Mouse (Mus musculus) MEL (cell line): ENCODE measurements around the gene Trarg1. TPM values are rescaled to one million over a fixed set of nuclear protein-coding genes. Genes with fewer than 3 reads are reported as not detected.

Experiments
- DNase-seq: peaks from one replicate; pipeline ENCODE4 v3.0.0; 2011; ENCODE audit warnings: low read depth, low spot score
- H3K27ac ChIP-seq: 2 replicates; pipeline ENCODE4 v1.5.1; 2012; ENCODE audit warnings: low read depth, mild to moderate bottlenecking, control low read depth, low read length, moderate library complexity; ENCODE audit not compliant: control insufficient read depth
- H3K27me3 ChIP-seq, 2 experiments: fragments of 150-350 bp in 1 of 2; sonication (generic) in 1 of 2; 2 replicates each; pipeline ENCODE4 v1.6.1; 2012; ENCODE audit warnings: low read length in 2 of 2, mild to moderate bottlenecking in 2 of 2, improper control_type of control experiment in 1 of 2, moderate library complexity in 1 of 2; ENCODE audit not compliant: insufficient read depth in 2 of 2, control insufficient read depth in 1 of 2
- H3K36me3 ChIP-seq, 2 experiments: 2 replicates each; pipeline ENCODE4 v1.6.1; 2012 to 2014; ENCODE audit warnings: low read length in 2 of 2, improper control_type of control experiment in 1 of 2, inconsistent platforms in 1 of 2, mild to moderate bottlenecking in 1 of 2; ENCODE audit not compliant: insufficient read depth in 2 of 2, control insufficient read depth in 1 of 2
- H3K4me1 ChIP-seq, 2 experiments: fragments of 150-350 bp in 1 of 2; sonication (generic) in 1 of 2; 2 replicates each; pipeline ENCODE4 v1.6.1; 2012; ENCODE audit warnings: low read length in 2 of 2, improper control_type of control experiment in 1 of 2, mild to moderate bottlenecking in 1 of 2; ENCODE audit not compliant: insufficient read depth in 2 of 2, control insufficient read depth in 1 of 2
- H3K4me3 ChIP-seq, 2 experiments: fragments of 150-350 bp in 1 of 2; sonication (generic) in 1 of 2; 2 replicates each; pipeline ENCODE4 v1.5.1; 2012; ENCODE audit warnings: low read depth in 2 of 2, low read length in 2 of 2, mild to moderate bottlenecking in 2 of 2, moderate library complexity in 2 of 2, control low read depth in 1 of 2, improper control_type of control experiment in 1 of 2; ENCODE audit not compliant: control insufficient read depth in 1 of 2, insufficient read depth in 1 of 2
- H3K79me2 ChIP-seq: 2 replicates; pipeline ENCODE4 v1.6.1; 2012; ENCODE audit warnings: mild to moderate bottlenecking, low read length, moderate library complexity; ENCODE audit not compliant: control insufficient read depth, poor library complexity, insufficient read depth
- H3K9ac ChIP-seq: 2 replicates; pipeline ENCODE4 v1.6.1; 2012; ENCODE audit warnings: low read depth, mild to moderate bottlenecking, control low read depth, low read length, moderate library complexity; ENCODE audit not compliant: control insufficient read depth, poor library complexity, severe bottlenecking
- H3K9me3 ChIP-seq: fragments of 150-350 bp; sonication (generic); replicated peaks from 2 replicates; pipeline ENCODE4 v1.6.1; 2012; ENCODE audit warnings: mild to moderate bottlenecking, low read length, improper control_type of control experiment, moderate library complexity; ENCODE audit not compliant: insufficient read depth
- BHLHE40 ChIP-seq: IDR thresholded peaks from 2 replicates; pipeline ENCODE4 v1.6.1; 2012; ENCODE audit warnings: low read depth, mild to moderate bottlenecking, inconsistent platforms, low read length, improper control_type of control experiment, borderline replicate concordance
- CHD2 ChIP-seq: IDR thresholded peaks from 2 replicates; pipeline ENCODE4 v1.6.1; 2011; ENCODE audit warnings: low read length, improper control_type of control experiment
- CTCF ChIP-seq, 3 experiments: IDR thresholded peaks in 2 of 3; conservative IDR thresholded peaks in 1 of 3; 2 replicates each; pipeline ENCODE4 v1.5.1; 2011 to 2012; ENCODE audit warnings: low read length in 3 of 3, low read depth in 2 of 3, mild to moderate bottlenecking in 2 of 3, improper control_type of control experiment in 1 of 3, inconsistent platforms in 1 of 3, mixed read lengths in 1 of 3, moderate library complexity in 1 of 3; ENCODE audit not compliant: control insufficient read depth in 1 of 3, insufficient read depth in 1 of 3, poor library complexity in 1 of 3, severe bottlenecking in 1 of 3
- EP300 ChIP-seq, 2 experiments: IDR thresholded peaks; 2 replicates each; pipeline ENCODE4 v1.6.1; 2011; ENCODE audit warnings: improper control_type of control experiment in 2 of 2, low read length in 2 of 2, low read depth in 1 of 2, mild to moderate bottlenecking in 1 of 2
- ETS1 ChIP-seq: IDR thresholded peaks from 2 replicates; pipeline ENCODE4 v1.6.1; 2012; ENCODE audit warnings: low read depth, mild to moderate bottlenecking, inconsistent platforms, low read length, improper control_type of control experiment, moderate library complexity
- GABPA ChIP-seq: IDR thresholded peaks from 2 replicates; pipeline ENCODE4 v1.6.1; 2012; ENCODE audit warnings: low read depth, mild to moderate bottlenecking, inconsistent platforms, low read length, improper control_type of control experiment, moderate library complexity
- GATA1 ChIP-seq: IDR thresholded peaks from 2 replicates; pipeline ENCODE4 v1.6.1; 2011; ENCODE audit warnings: low read depth, low read length, improper control_type of control experiment
- KAT2A ChIP-seq: conservative IDR thresholded peaks from 2 replicates; pipeline ENCODE4 v1.6.1; 2012; ENCODE audit warnings: low read depth, low read length, improper control_type of control experiment, inconsistent platforms
- MAZ ChIP-seq: IDR thresholded peaks from 2 replicates; pipeline ENCODE4 v1.6.1; 2012; ENCODE audit warnings: low read depth, mild to moderate bottlenecking, inconsistent platforms, low read length, improper control_type of control experiment
- MEF2A ChIP-seq: IDR thresholded peaks from 2 replicates; pipeline ENCODE4 v1.6.1; 2014; ENCODE audit warnings: low read depth, mild to moderate bottlenecking, inconsistent platforms, low read length, improper control_type of control experiment; ENCODE audit not compliant: poor library complexity, insufficient replicate concordance, severe bottlenecking; ENCODE audit errors: extremely low read depth
- POLR2A ChIP-seq, 2 experiments: IDR thresholded peaks; 2 replicates each; pipeline ENCODE4 v1.6.1; 2011 to 2012; ENCODE audit warnings: low read length in 2 of 2, mild to moderate bottlenecking in 2 of 2, control low read depth in 1 of 2, improper control_type of control experiment in 1 of 2, low read depth in 1 of 2, moderate library complexity in 1 of 2; ENCODE audit not compliant: control insufficient read depth in 1 of 2, insufficient read depth in 1 of 2, poor library complexity in 1 of 2
- SMC3 ChIP-seq: IDR thresholded peaks from 2 replicates; pipeline ENCODE4 v1.6.1; 2011; ENCODE audit warnings: low read depth, low read length, improper control_type of control experiment
- TAL1 ChIP-seq: IDR thresholded peaks from 2 replicates; pipeline ENCODE4 v1.6.1; 2012; ENCODE audit warnings: mild to moderate bottlenecking, inconsistent platforms, low read length, moderate library complexity, mixed read lengths
- ZC3H11A ChIP-seq: IDR thresholded peaks from 2 replicates; pipeline ENCODE4 v1.6.1; 2012; ENCODE audit warnings: low read depth, mild to moderate bottlenecking, inconsistent platforms, low read length, improper control_type of control experiment
- ZKSCAN1 ChIP-seq: IDR thresholded peaks from 2 replicates; pipeline ENCODE4 v1.6.1; 2012; ENCODE audit warnings: low read depth, mild to moderate bottlenecking, inconsistent platforms, low read length, improper control_type of control experiment, moderate library complexity
- polyA plus RNA-seq, 2 experiments: library from polyadenylated mRNA; stranded (reverse) in 1 of 2; unstranded in 1 of 2; fragments of >175 nt in 1 of 2; fragments of >200 nt in 1 of 2; gene quantifications; 2 replicates each; pipeline versions ENCODE4 v1.2.1 to v1.2.4; 2012; ENCODE audit warnings: low replicate concordance in 2 of 2, low read depth in 1 of 2; ENCODE audit not compliant: insufficient read length in 2 of 2, insufficient read depth in 1 of 2, missing spikeins in 1 of 2
- total RNA-seq: library from RNA; depleted of rRNA; stranded (reverse); fragments of 300-350 nt; gene quantifications from 2 replicates; pipeline ENCODE4 v1.2.3, GENCODE M21; 2012

The Trarg1 gene
- total and polyA plus RNA-seq, 3 experiments, result not detected

- Histone ChIP-seq H3K27me3 (peaks cover 0 to 2% of the 10 kb centered on the region in 2 experiments; a peak in 2 of 4 replicates), H3K9me3 (no peaks in the 10 kb centered on the region), H3K9ac (no peak overlapping the region), H3K4me1 (peaks cover 0 to 11% of the 10 kb centered on the region in 2 experiments; a peak in 2 of 4 replicates), H3K27ac (no peak overlapping the region), H3K36me3 (peaks cover 0 to 11% of the 10 kb centered on the region in 2 experiments; a peak in 2 of 4 replicates), H3K4me3 (no peak overlapping the region), H3K79me2 (no peaks in the 10 kb centered on the region)
- no peak for DNase-seq
- TF ChIP-seq CTCF (IDR thresholded peaks at IDR 0.05 in 2 of 3, conservative IDR thresholded peaks at IDR 0.05 in 1 of 3; ENCODE audit: control insufficient read depth in 1 of 3, insufficient read depth in 1 of 3, low read depth in 2 of 3, low read length in 3 of 3, poor library complexity in 1 of 3, severe bottlenecking in 1 of 3) (no peak), KAT2A (no peak), BHLHE40 (no peak), SMC3 (no peak), ETS1 (no peak), POLR2A (IDR thresholded peaks at IDR 0.05; ENCODE audit: control insufficient read depth in 1 of 2, insufficient read depth in 1 of 2, low read depth in 1 of 2, low read length in 2 of 2, poor library complexity in 1 of 2) (no peak), EP300 (IDR thresholded peaks at IDR 0.05; ENCODE audit: low read depth in 1 of 2, low read length in 2 of 2) (no peak), GATA1 (no peak)
Measured at GRCm38 (mm10) chr11:76630487-76630886, 49.1 kb upstream of the Trarg1 start.

- TF ChIP-seq TAL1, result no peak
- no peak for TF ChIP-seq ZC3H11A
- no peak for TF ChIP-seq GABPA
- TF ChIP-seq MEF2A, result no peak
- TF ChIP-seq ZKSCAN1, result no peak
- TF ChIP-seq MAZ, result no peak
- no peak for TF ChIP-seq CHD2
- Histone ChIP-seq H3K27ac (no peak overlapping the region), H3K9me3 (no peaks in the 10 kb centered on the region), H3K36me3 (no peaks in the 10 kb centered on the region), H3K27me3 (peaks cover 5 to 13% of the 10 kb centered on the region in 2 experiments; a peak in 3 of 4 replicates), H3K4me1 (no peaks in the 10 kb centered on the region), H3K9ac (no peak overlapping the region), H3K4me3 (no peak overlapping the region), H3K79me2 (no peaks in the 10 kb centered on the region)
- no peak for DNase-seq
Measured at GRCm38 (mm10) chr11:76639269-76639985, 40.2 kb upstream of the Trarg1 start.
